Mouse (Mus musculus) megakaryocyte, embryonic 14.5 days (primary cell): ENCODE data around the gene Car12.

ENCODE experiments used
- FLI1 ChIP-seq: IDR thresholded peaks from 2 replicates; pipeline ENCODE4 v1.6.1; 2012; ENCODE audit warnings: low read length, inconsistent platforms, mixed read lengths
- GATA1 ChIP-seq: IDR thresholded peaks from 3 replicates; pipeline ENCODE4 v1.6.1; 2012; ENCODE audit warnings: mixed read lengths, low read length, inconsistent platforms, borderline replicate concordance

- TF ChIP-seq GATA1 (no peak), FLI1 (no peak)
Observed at GRCm38 (mm10) chr9:66705354-66705753, 8.1 kb upstream of the Car12 start.
